Mouse (Mus musculus): Measurements from ENCODE around the gene Gm5485. TPM values are rescaled to one million over a fixed set of nuclear protein-coding genes. Genes with fewer than 3 reads are reported as not detected.

Gene Gm5485
- total RNA-seq, 1 experiment: not detected

DNA sequence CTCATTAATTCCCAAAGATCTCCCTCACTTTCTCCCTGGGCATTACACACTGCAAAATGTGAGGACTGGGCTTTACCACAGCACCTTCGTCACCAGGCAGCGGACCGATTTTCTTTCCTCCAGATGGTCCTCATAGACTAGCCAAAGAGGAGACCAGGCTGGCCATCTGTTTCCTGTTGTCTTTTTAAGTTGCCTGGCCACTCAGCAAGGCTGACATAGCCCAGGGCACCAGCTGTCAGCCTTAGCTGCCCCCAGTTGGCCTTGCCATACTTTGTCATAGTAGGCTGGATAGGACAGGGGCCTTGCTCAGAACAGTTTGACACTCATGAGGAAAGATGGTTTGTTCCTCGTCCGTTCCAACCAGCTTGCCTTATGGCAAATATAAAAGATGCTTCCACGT lies 39.8 kb downstream of the Gm5485 start:
- Histone ChIP-seq H3K27ac (ENCODE audit: insufficient read depth, low read depth, low read length, poor library complexity, severe bottlenecking) (no peak overlapping the region), H3K4me1 (ENCODE audit: control insufficient read depth in 2 of 2, insufficient read depth in 2 of 2, low read length in 2 of 2, poor library complexity in 1 of 2) (peaks cover 0 to 3% of the 10 kb centered on the region in 2 experiments; a peak in 1 of 4 replicates), H3K36me3 (ENCODE audit: control insufficient read depth, insufficient read depth, low read length, poor library complexity, severe bottlenecking) (no peaks in the 10 kb centered on the region), H3K4me3 (ENCODE audit: insufficient read depth in 1 of 2, low read depth in 1 of 2, low read length in 2 of 2, poor library complexity in 1 of 2, severe bottlenecking in 1 of 2) (no peak overlapping the region), H3K9ac (ENCODE audit: insufficient read depth, low read depth, low read length, poor library complexity, severe bottlenecking) (no peak overlapping the region), H3K9me3 (ENCODE audit: control insufficient read depth, insufficient read depth, low read depth, low read length) (no peaks in the 10 kb centered on the region)
- in situ Hi-C loops (cut with MboI; ENCODE audit: low sequenced_read_pairs in 2 of 2, unreplicated experiment in 2 of 2): no loop called here
- DNase-seq (ENCODE audit: low read depth, low spot score): no peak
- TF ChIP-seq MAFK (IDR thresholded peaks at IDR 0.05; ENCODE audit: insufficient read depth, low read depth, low read length) (no peak), CHD2 (IDR thresholded peaks at IDR 0.05; ENCODE audit: low read depth, low read length) (no peak), ZC3H11A (IDR thresholded peaks at IDR 0.05; ENCODE audit: borderline replicate concordance, low read depth, low read length) (no peak), ZNF384 (IDR thresholded peaks at IDR 0.05; ENCODE audit: low read depth, low read length) (no peak), HCFC1 (IDR thresholded peaks at IDR 0.05; ENCODE audit: borderline replicate concordance, insufficient read depth, low read length) (no peak)

DNA sequence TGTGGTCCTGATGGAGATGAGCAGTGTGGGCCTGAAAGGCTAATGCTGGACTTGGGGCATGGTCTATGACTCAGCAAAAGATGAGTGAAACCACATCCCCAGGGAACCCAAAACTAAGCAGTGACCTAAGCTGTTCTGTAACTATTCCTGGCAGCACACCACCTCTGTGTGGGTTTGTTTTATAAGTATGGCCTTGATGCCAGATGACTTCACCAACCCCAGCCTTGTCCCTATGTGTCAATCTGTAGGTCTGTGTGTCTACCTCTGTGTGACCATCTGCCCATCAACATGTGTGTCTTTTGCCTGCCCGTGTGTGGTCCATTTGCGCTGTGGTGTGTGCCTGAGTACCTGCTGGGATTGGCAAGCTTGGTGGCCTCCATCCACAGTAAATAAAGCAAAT lies 44.1 kb downstream of the Gm5485 start:
- no peak for DNase-seq (ENCODE audit: low read depth, low spot score)

DNA sequence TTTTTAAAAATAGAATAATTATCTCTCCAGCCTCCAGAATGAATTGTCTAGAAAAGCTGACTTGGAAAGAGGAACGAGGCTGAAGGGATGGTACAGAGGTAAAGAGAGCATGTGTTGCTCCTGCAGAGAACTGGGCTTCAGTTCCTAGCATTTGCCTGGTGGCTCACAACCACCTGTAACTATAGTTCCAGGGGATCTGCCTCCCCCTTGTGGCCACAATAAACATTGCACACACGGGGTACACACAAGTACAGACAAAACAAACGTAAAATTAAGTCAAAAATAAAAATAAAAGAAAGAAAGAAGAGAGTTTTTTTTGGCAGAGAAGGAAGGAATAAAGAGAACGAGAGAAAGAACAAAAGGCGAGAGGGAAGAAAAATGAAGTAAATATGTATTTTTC lies 45.4 kb downstream of the Gm5485 start:
- in situ Hi-C loops (cut with MboI; ENCODE audit: low sequenced_read_pairs in 2 of 2, unreplicated experiment in 2 of 2): no loop called here
- H3K4me3 ChIP-seq (ENCODE audit: insufficient read depth in 1 of 2, low read depth in 1 of 2, low read length in 2 of 2, poor library complexity in 1 of 2, severe bottlenecking in 1 of 2): no peak overlapping the region
- H3K27ac ChIP-seq (ENCODE audit: insufficient read depth, low read depth, low read length, poor library complexity, severe bottlenecking): no peak overlapping the region
- peak; percentile 71 for TF ChIP-seq ZC3H11A (IDR thresholded peaks at IDR 0.05; ENCODE audit: borderline replicate concordance, low read depth, low read length)
- TF ChIP-seq ZNF384 (IDR thresholded peaks at IDR 0.05; ENCODE audit: low read depth, low read length): no peak
- no peak for TF ChIP-seq MAFK (IDR thresholded peaks at IDR 0.05; ENCODE audit: insufficient read depth, low read depth, low read length)
- TF ChIP-seq CHD2 (IDR thresholded peaks at IDR 0.05; ENCODE audit: low read depth, low read length): no peak
- no peak for TF ChIP-seq HCFC1 (IDR thresholded peaks at IDR 0.05; ENCODE audit: borderline replicate concordance, insufficient read depth, low read length)
- no peaks in the 10 kb centered on the region for H3K36me3 ChIP-seq (ENCODE audit: control insufficient read depth, insufficient read depth, low read length, poor library complexity, severe bottlenecking)
- no peaks in the 10 kb centered on the region for H3K4me1 ChIP-seq (ENCODE audit: control insufficient read depth in 2 of 2, insufficient read depth in 2 of 2, low read length in 2 of 2, poor library complexity in 1 of 2)
- peak; percentile 29 for DNase-seq (ENCODE audit: low read depth, low spot score)
- no peak overlapping the region for H3K9ac ChIP-seq (ENCODE audit: insufficient read depth, low read depth, low read length, poor library complexity, severe bottlenecking)
- no peaks in the 10 kb centered on the region for H3K9me3 ChIP-seq (ENCODE audit: control insufficient read depth, insufficient read depth, low read depth, low read length)

More for the DNA sequence above, 44.1 kb downstream of the Gm5485 start:
- in situ Hi-C loops (cut with MboI; ENCODE audit: low sequenced_read_pairs in 2 of 2, unreplicated experiment in 2 of 2): no loop called here
- Histone ChIP-seq H3K4me3 (ENCODE audit: insufficient read depth in 1 of 2, low read depth in 1 of 2, low read length in 2 of 2, poor library complexity in 1 of 2, severe bottlenecking in 1 of 2) (no peak overlapping the region), H3K27ac (ENCODE audit: insufficient read depth, low read depth, low read length, poor library complexity, severe bottlenecking) (no peak overlapping the region), H3K36me3 (ENCODE audit: control insufficient read depth, insufficient read depth, low read length, poor library complexity, severe bottlenecking) (no peaks in the 10 kb centered on the region), H3K9me3 (ENCODE audit: control insufficient read depth, insufficient read depth, low read depth, low read length) (no peaks in the 10 kb centered on the region), H3K4me1 (ENCODE audit: control insufficient read depth in 2 of 2, insufficient read depth in 2 of 2, low read length in 2 of 2, poor library complexity in 1 of 2) (no peaks in the 10 kb centered on the region), H3K9ac (ENCODE audit: insufficient read depth, low read depth, low read length, poor library complexity, severe bottlenecking) (no peak overlapping the region)
- TF ChIP-seq ZNF384 (IDR thresholded peaks at IDR 0.05; ENCODE audit: low read depth, low read length): no peak
- TF ChIP-seq MAFK (IDR thresholded peaks at IDR 0.05; ENCODE audit: insufficient read depth, low read depth, low read length): no peak
- no peak for TF ChIP-seq HCFC1 (IDR thresholded peaks at IDR 0.05; ENCODE audit: borderline replicate concordance, insufficient read depth, low read length)
- TF ChIP-seq CHD2 (IDR thresholded peaks at IDR 0.05; ENCODE audit: low read depth, low read length): no peak
- TF ChIP-seq ZC3H11A (IDR thresholded peaks at IDR 0.05; ENCODE audit: borderline replicate concordance, low read depth, low read length): no peak

DNA sequence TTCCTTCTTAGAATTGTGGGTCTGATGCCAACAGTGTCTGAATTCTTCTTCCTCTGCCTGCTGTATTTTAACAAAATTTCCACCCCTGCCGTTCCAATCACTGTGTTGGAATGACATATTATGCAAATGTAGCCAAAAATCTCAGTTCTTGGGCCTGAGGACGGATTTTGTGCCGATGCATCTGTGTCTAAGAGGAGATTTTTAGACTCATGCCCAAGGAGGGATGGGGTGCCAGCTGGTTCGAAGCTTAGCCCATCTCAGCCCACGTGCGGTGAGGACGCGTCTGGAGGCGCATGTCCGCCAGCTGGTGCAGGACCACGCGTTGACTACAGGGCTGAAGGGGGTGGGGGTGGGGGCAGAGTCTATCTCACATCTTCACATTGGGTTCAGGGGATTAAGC lies 51.3 kb downstream of the Gm5485 start:
- in situ Hi-C loops (cut with MboI; ENCODE audit: low sequenced_read_pairs in 2 of 2, unreplicated experiment in 2 of 2): no loop called here
- H3K36me3 ChIP-seq (ENCODE audit: control insufficient read depth, insufficient read depth, low read length, poor library complexity, severe bottlenecking): no peaks in the 10 kb centered on the region
- no peaks in the 10 kb centered on the region for H3K9me3 ChIP-seq (ENCODE audit: control insufficient read depth, insufficient read depth, low read depth, low read length)
- H3K4me1 ChIP-seq (ENCODE audit: control insufficient read depth in 2 of 2, insufficient read depth in 2 of 2, low read length in 2 of 2, poor library complexity in 1 of 2): peaks cover 0 to 2% of the 10 kb centered on the region in 2 experiments; a peak in 1 of 4 replicates
- no peak overlapping the region for H3K4me3 ChIP-seq (ENCODE audit: insufficient read depth in 1 of 2, low read depth in 1 of 2, low read length in 2 of 2, poor library complexity in 1 of 2, severe bottlenecking in 1 of 2)
- H3K9ac ChIP-seq (ENCODE audit: insufficient read depth, low read depth, low read length, poor library complexity, severe bottlenecking): no peak overlapping the region
- no peak overlapping the region for H3K27ac ChIP-seq (ENCODE audit: insufficient read depth, low read depth, low read length, poor library complexity, severe bottlenecking)
- TF ChIP-seq ZC3H11A (IDR thresholded peaks at IDR 0.05; ENCODE audit: borderline replicate concordance, low read depth, low read length): no peak
- TF ChIP-seq CHD2 (IDR thresholded peaks at IDR 0.05; ENCODE audit: low read depth, low read length): no peak
- TF ChIP-seq MAFK (IDR thresholded peaks at IDR 0.05; ENCODE audit: insufficient read depth, low read depth, low read length): no peak
- TF ChIP-seq ZNF384 (IDR thresholded peaks at IDR 0.05; ENCODE audit: low read depth, low read length): no peak
- TF ChIP-seq HCFC1 (IDR thresholded peaks at IDR 0.05; ENCODE audit: borderline replicate concordance, insufficient read depth, low read length): no peak
- no peak for DNase-seq (ENCODE audit: low read depth, low spot score)

DNA sequence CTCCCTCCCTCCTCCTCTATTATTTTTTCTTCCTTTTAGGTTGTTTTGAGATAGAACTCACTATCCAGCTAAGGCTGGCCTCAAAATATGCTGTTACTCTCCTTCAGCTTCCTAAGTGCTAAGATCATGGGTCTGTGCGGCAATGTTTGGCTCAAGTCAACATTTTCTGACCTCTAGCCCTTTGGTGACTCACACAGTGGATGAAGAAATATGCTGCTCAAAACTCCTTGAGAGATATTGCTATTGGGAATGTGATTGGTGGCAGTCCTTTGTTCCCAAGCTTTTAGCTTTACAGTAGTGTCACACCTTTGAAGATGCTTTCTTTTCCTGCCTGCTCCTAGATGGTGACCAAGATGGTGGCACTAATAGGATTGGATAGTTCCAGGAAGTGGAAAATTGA lies 55.8 kb downstream of the Gm5485 start:
- Histone ChIP-seq H3K27ac (ENCODE audit: insufficient read depth, low read depth, low read length, poor library complexity, severe bottlenecking) (no peak overlapping the region), H3K9ac (ENCODE audit: insufficient read depth, low read depth, low read length, poor library complexity, severe bottlenecking) (no peak overlapping the region), H3K4me3 (ENCODE audit: insufficient read depth in 1 of 2, low read depth in 1 of 2, low read length in 2 of 2, poor library complexity in 1 of 2, severe bottlenecking in 1 of 2) (no peak overlapping the region), H3K36me3 (ENCODE audit: control insufficient read depth, insufficient read depth, low read length, poor library complexity, severe bottlenecking) (no peaks in the 10 kb centered on the region), H3K4me1 (ENCODE audit: control insufficient read depth in 2 of 2, insufficient read depth in 2 of 2, low read length in 2 of 2, poor library complexity in 1 of 2) (peaks cover 0 to 3% of the 10 kb centered on the region in 2 experiments; a peak in 1 of 4 replicates), H3K9me3 (ENCODE audit: control insufficient read depth, insufficient read depth, low read depth, low read length) (no peaks in the 10 kb centered on the region)
- in situ Hi-C loops (cut with MboI; ENCODE audit: low sequenced_read_pairs in 2 of 2, unreplicated experiment in 2 of 2): no loop called here
- no peak for DNase-seq (ENCODE audit: low read depth, low spot score)
- TF ChIP-seq ZC3H11A (IDR thresholded peaks at IDR 0.05; ENCODE audit: borderline replicate concordance, low read depth, low read length) (no peak), HCFC1 (IDR thresholded peaks at IDR 0.05; ENCODE audit: borderline replicate concordance, insufficient read depth, low read length) (no peak), ZNF384 (IDR thresholded peaks at IDR 0.05; ENCODE audit: low read depth, low read length) (no peak), CHD2 (IDR thresholded peaks at IDR 0.05; ENCODE audit: low read depth, low read length) (no peak)
